Mouse (Mus musculus): ENCODE results near the gene Tll1.

The Tll1 gene

GRCm38 (mm10) chr8:64023027-64023426 lies 183.0 kb downstream of the Tll1 start:
- TF ChIP-seq GATA4 (IDR thresholded peaks at IDR 0.05; ENCODE audit: insufficient replicate concordance, low read length): no peak
